8 mouse cellular contexts compared by ENCODE assay signal in genomic region chr10:128410560-128410845, GRCm38 (mm10). TPM values are rescaled to one million over a fixed set of nuclear protein-coding genes. Genes with fewer than 3 reads are reported as not detected.
A peak's percentile ranks its signal among the peaks of the same experiment; 100 is the strongest.
DNase-seq lines count a peak whose midpoint lies in the region; ATAC-seq and TF ChIP-seq lines count a peak whose summit lies in the region.

No protein-coding gene starts in this region.

- TF ChIP-seq CTCF in MEL (IDR thresholded peaks at IDR 0.05 in 2 of 3, conservative IDR thresholded peaks at IDR 0.05 in 1 of 3; ENCODE audit: control insufficient read depth in 1 of 3, insufficient read depth in 1 of 3, low read depth in 2 of 3, low read length in 3 of 3, poor library complexity in 1 of 3, severe bottlenecking in 1 of 3) = no peak

- no peaks in the 10 kb centered on the region for H3K27me3 ChIP-seq in kidney, embryonic 14.5 days (ENCODE audit: control insufficient read depth, insufficient read depth, low read length)
- no peaks in the 10 kb centered on the region for H3K27me3 ChIP-seq in MEL (ENCODE audit: control insufficient read depth in 1 of 2, insufficient read depth in 2 of 2, low read length in 2 of 2)
- no peaks in the 10 kb centered on the region for H3K27me3 ChIP-seq in hindbrain, embryonic 10.5 days (ENCODE audit: insufficient read depth, poor library complexity, severe bottlenecking)
- no peaks in the 10 kb centered on the region for H3K27me3 ChIP-seq in midbrain, embryonic 10.5 days (ENCODE audit: low read depth, poor library complexity, severe bottlenecking)

- peak overlapping the region; percentile 80 for H3K4me2 ChIP-seq in kidney, embryonic 14.5 days (replicated peaks; ENCODE audit: low read depth, low read length)

- no peak for TF ChIP-seq RAD21 in MEL (IDR thresholded peaks at IDR 0.05; ENCODE audit: low read depth, low read length)

- TF ChIP-seq POLR2A in MEL (IDR thresholded peaks at IDR 0.05; ENCODE audit: control insufficient read depth in 1 of 2, insufficient read depth in 1 of 2, low read depth in 1 of 2, low read length in 2 of 2, poor library complexity in 1 of 2) = peak; percentile 17 to 23; a peak in 2 of 4 replicates

- peaks cover 28% of the 10 kb centered on the region for H3K36me3 ChIP-seq in kidney, embryonic 14.5 days (ENCODE audit: control insufficient read depth, insufficient read depth, low read length)
- peaks cover 0 to 9% of the 10 kb centered on the region in 2 experiments; a peak in 2 of 4 replicates for H3K36me3 ChIP-seq in MEL (ENCODE audit: control insufficient read depth in 1 of 2, insufficient read depth in 2 of 2, low read length in 2 of 2)
- peaks cover 51% of the 10 kb centered on the region for H3K36me3 ChIP-seq in hindbrain, embryonic 10.5 days
- H3K36me3 ChIP-seq in midbrain, embryonic 10.5 days = peaks cover 54% of the 10 kb centered on the region

- H3K27ac ChIP-seq in kidney, embryonic 14.5 days (ENCODE audit: low read depth, low read length) = peak overlapping the region; percentile 95
- peak overlapping the region; percentile 89 for H3K27ac ChIP-seq in MEL (ENCODE audit: control insufficient read depth, low read depth, low read length)
- peak overlapping the region; percentile 96 for H3K27ac ChIP-seq in hindbrain, embryonic 10.5 days
- H3K27ac ChIP-seq in midbrain, embryonic 10.5 days (replicated peaks) = peak overlapping the region; percentile 96

- H3K79me2 ChIP-seq in MEL (ENCODE audit: control insufficient read depth, insufficient read depth, low read length, poor library complexity) = peaks cover 32% of the 10 kb centered on the region

- TF ChIP-seq EP300 in MEL (IDR thresholded peaks at IDR 0.05; ENCODE audit: low read depth in 1 of 2, low read length in 2 of 2) = no peak

- peaks cover 32% of the 10 kb centered on the region for H3K4me1 ChIP-seq in kidney, embryonic 14.5 days (ENCODE audit: control insufficient read depth, insufficient read depth, low read length)
- peaks cover 0 to 8% of the 10 kb centered on the region in 2 experiments; a peak in 2 of 4 replicates for H3K4me1 ChIP-seq in MEL (ENCODE audit: control insufficient read depth in 1 of 2, insufficient read depth in 2 of 2, low read length in 2 of 2)
- H3K4me1 ChIP-seq in hindbrain, embryonic 10.5 days (replicated peaks) = peaks cover 57% of the 10 kb centered on the region
- H3K4me1 ChIP-seq in midbrain, embryonic 10.5 days = peaks cover 52% of the 10 kb centered on the region

- peak overlapping the region; percentile 84; the same call in 1 of the 2 replicates for H3K9ac ChIP-seq in kidney, embryonic 14.5 days (ENCODE audit: low read depth, low read length)
- H3K9ac ChIP-seq in MEL (ENCODE audit: control insufficient read depth, low read depth, low read length, poor library complexity, severe bottlenecking) = peak overlapping the region; percentile 80

- H3K9me3 ChIP-seq in kidney, embryonic 14.5 days (ENCODE audit: control insufficient read depth, low read length) = no peaks in the 10 kb centered on the region
- no peaks in the 10 kb centered on the region for H3K9me3 ChIP-seq in MEL (replicated peaks; ENCODE audit: insufficient read depth, low read length)
- H3K9me3 ChIP-seq in hindbrain, embryonic 10.5 days = no peaks in the 10 kb centered on the region
- H3K9me3 ChIP-seq in midbrain, embryonic 10.5 days (replicated peaks) = no peaks in the 10 kb centered on the region

- no peak for ATAC-seq in kidney, embryonic 14.5 days (ENCODE audit: low FRiP score, low TSS enrichment)
- no peak for ATAC-seq in frontal cortex, adult (ENCODE audit: low TSS enrichment)
- ATAC-seq in granulocyte monocyte progenitor cell, adult 5-6 weeks (replicated peaks; ENCODE audit: poor library complexity, severe bottlenecking) = no peak

- H3K4me3 ChIP-seq in kidney, embryonic 14.5 days (ENCODE audit: low read length) = peak overlapping the region; percentile 85
- peak overlapping the region; percentile 69 to 79 for H3K4me3 ChIP-seq in MEL (ENCODE audit: control insufficient read depth in 1 of 2, insufficient read depth in 1 of 2, low read depth in 2 of 2, low read length in 2 of 2)
- peak overlapping the region; percentile 87 for H3K4me3 ChIP-seq in hindbrain, embryonic 10.5 days
- peak overlapping the region; percentile 93 for H3K4me3 ChIP-seq in midbrain, embryonic 10.5 days

- no peak for DNase-seq in kidney, adult 18-20 months
- DNase-seq in MEL (ENCODE audit: low read depth, low spot score) = no peak
- DNase-seq in hindbrain, embryonic 10.5 days (ENCODE audit: low spot score) = no peak
- no peak for DNase-seq in midbrain, embryonic 10.5 days (ENCODE audit: low spot score)
- no peak for DNase-seq in urinary bladder, adult 18-20 months (ENCODE audit: low spot score in 2 of 2)

- 12% methylated on average over 4 of the region's 4 CpGs for WGBS in kidney, embryonic 14.5 days
- 19% methylated on average over 4 of the region's 4 CpGs for WGBS in hindbrain, embryonic 10.5 days
- WGBS in midbrain, embryonic 10.5 days = 32% methylated on average over 4 of the region's 4 CpGs

TF ChIP-seq in MEL, 35 proteins besides CTCF, POLR2A, EP300 and RAD21:
- TF ChIP-seq ZMIZ1 (IDR thresholded peaks at IDR 0.05; ENCODE audit: low read depth, low read length) = no peak; the same call in 1 of the 2 replicates
- TF ChIP-seq HCFC1 (IDR thresholded peaks at IDR 0.05; ENCODE audit: low read depth, low read length) = peak; percentile 49
- no peak for TF ChIP-seq TBP (IDR thresholded peaks at IDR 0.05; ENCODE audit: low read depth, low read length)
- peak; percentile 5; the same call in 1 of the 2 replicates for TF ChIP-seq MAX (IDR thresholded peaks at IDR 0.05; ENCODE audit: low read length)
TF ChIP-seq in MEL: peak in this region for 2.

RNA-seq across cellular contexts. Expression of gene Nabp2, which starts 0.8 kb away (rescaled TPM):
- 87.8 and 103 TPM in 2 replicates for polyA plus RNA-seq in kidney, embryonic 14.5 days (2014; fragmentation: Nextera tagmentation; extraction: Ambion mirVana)
- total RNA-seq in MEL (2012; rRNA removed) = 33.7 and 39.9 TPM in 2 replicates
- polyA plus RNA-seq in MEL (2012; ENCODE audit: insufficient read depth in 1 of 2, insufficient read length in 2 of 2, low read depth in 1 of 2, low replicate concordance in 2 of 2, missing spikeins in 1 of 2) = 100 to 1,000 TPM; 166 to 249 TPM
- polyA plus RNA-seq in hindbrain, embryonic 10.5 days (2016; fragmentation: Nextera tagmentation; extraction: Ambion mirVana) = 144 and 147 TPM in 2 replicates
- 149 and 151 TPM in 2 replicates for polyA plus RNA-seq in midbrain, embryonic 10.5 days (2016; fragmentation: Nextera tagmentation; extraction: Ambion mirVana)
- total RNA-seq in granulocyte monocyte progenitor cell, adult 5-6 weeks (2014; fragmentation: Nextera tagmentation) = 80.4 and 115 TPM in 2 replicates
- total RNA-seq in granulocyte monocyte progenitor cell, adult 5-6 weeks (2017) = 58.6 and 60.5 TPM in 2 replicates

RNA-seq across cellular contexts. Expression of gene Rnf41, which starts 1.0 kb away (rescaled TPM):
- 35.6 and 36.4 TPM in 2 replicates for polyA plus RNA-seq in kidney, embryonic 14.5 days (2014; fragmentation: Nextera tagmentation; extraction: Ambion mirVana)
- 25.4 and 28.1 TPM in 2 replicates for total RNA-seq in MEL (2012; rRNA removed)
- polyA plus RNA-seq in MEL (2012; ENCODE audit: insufficient read depth in 1 of 2, insufficient read length in 2 of 2, low read depth in 1 of 2, low replicate concordance in 2 of 2, missing spikeins in 1 of 2) = 10 to 100 TPM in 1 of 2 experiments, not detected in 1; 27.4 TPM
- 46.7 and 48.0 TPM in 2 replicates for polyA plus RNA-seq in hindbrain, embryonic 10.5 days (2016; fragmentation: Nextera tagmentation; extraction: Ambion mirVana)
- 42.0 and 49.2 TPM in 2 replicates for polyA plus RNA-seq in midbrain, embryonic 10.5 days (2016; fragmentation: Nextera tagmentation; extraction: Ambion mirVana)
- total RNA-seq in granulocyte monocyte progenitor cell, adult 5-6 weeks (2014; fragmentation: Nextera tagmentation) = 15.7 and 29.1 TPM in 2 replicates
- 16.5 and 18.6 TPM in 2 replicates for total RNA-seq in granulocyte monocyte progenitor cell, adult 5-6 weeks (2017)

RNA-seq across cellular contexts. Expression of gene Slc39a5, which starts 9.5 kb away (rescaled TPM):
- 15.1 and 22.6 TPM in 2 replicates for polyA plus RNA-seq in kidney, embryonic 14.5 days (2014; fragmentation: Nextera tagmentation; extraction: Ambion mirVana)
- total RNA-seq in MEL (2012; rRNA removed) = not detected in 2 replicates
- polyA plus RNA-seq in MEL (2012; ENCODE audit: insufficient read depth in 1 of 2, insufficient read length in 2 of 2, low read depth in 1 of 2, low replicate concordance in 2 of 2, missing spikeins in 1 of 2) = not detected
- 0.55 TPM in 1 of 2 replicates, not detected in the other for polyA plus RNA-seq in hindbrain, embryonic 10.5 days (2016; fragmentation: Nextera tagmentation; extraction: Ambion mirVana)
- polyA plus RNA-seq in midbrain, embryonic 10.5 days (2016; fragmentation: Nextera tagmentation; extraction: Ambion mirVana) = 0.06 and 0.19 TPM in 2 replicates
- total RNA-seq in granulocyte monocyte progenitor cell, adult 5-6 weeks (2014; fragmentation: Nextera tagmentation) = not detected in 2 replicates
- total RNA-seq in granulocyte monocyte progenitor cell, adult 5-6 weeks (2017) = not detected in 2 replicates

RNA-seq across cellular contexts. Expression of gene Ankrd52, which starts 33.6 kb away (rescaled TPM):
- polyA plus RNA-seq in kidney, embryonic 14.5 days (2014; fragmentation: Nextera tagmentation; extraction: Ambion mirVana) = 12.7 and 19.3 TPM in 2 replicates
- total RNA-seq in MEL (2012; rRNA removed) = 9.5 and 10.0 TPM in 2 replicates
- polyA plus RNA-seq in MEL (2012; ENCODE audit: insufficient read depth in 1 of 2, insufficient read length in 2 of 2, low read depth in 1 of 2, low replicate concordance in 2 of 2, missing spikeins in 1 of 2) = 10 to 100 TPM in 1 of 2 experiments, not detected in 1; 39.9 TPM
- 9.6 and 10.3 TPM in 2 replicates for polyA plus RNA-seq in hindbrain, embryonic 10.5 days (2016; fragmentation: Nextera tagmentation; extraction: Ambion mirVana)
- polyA plus RNA-seq in midbrain, embryonic 10.5 days (2016; fragmentation: Nextera tagmentation; extraction: Ambion mirVana) = 9.0 and 9.2 TPM in 2 replicates
- total RNA-seq in granulocyte monocyte progenitor cell, adult 5-6 weeks (2014; fragmentation: Nextera tagmentation) = 58.1 and 60.1 TPM in 2 replicates
- total RNA-seq in granulocyte monocyte progenitor cell, adult 5-6 weeks (2017) = 9.1 and 11.3 TPM in 2 replicates

RNA-seq across cellular contexts. Expression of gene Coq10a, which starts 41.7 kb away (rescaled TPM):
- 15.5 and 18.6 TPM in 2 replicates for polyA plus RNA-seq in kidney, embryonic 14.5 days (2014; fragmentation: Nextera tagmentation; extraction: Ambion mirVana)
- total RNA-seq in MEL (2012; rRNA removed) = 6.8 and 7.7 TPM in 2 replicates
- 10 to 100 TPM in 1 of 2 experiments, not detected in 1; 14.1 TPM for polyA plus RNA-seq in MEL (2012; ENCODE audit: insufficient read depth in 1 of 2, insufficient read length in 2 of 2, low read depth in 1 of 2, low replicate concordance in 2 of 2, missing spikeins in 1 of 2)
- polyA plus RNA-seq in hindbrain, embryonic 10.5 days (2016; fragmentation: Nextera tagmentation; extraction: Ambion mirVana) = 14.5 and 21.6 TPM in 2 replicates
- polyA plus RNA-seq in midbrain, embryonic 10.5 days (2016; fragmentation: Nextera tagmentation; extraction: Ambion mirVana) = 13.2 and 18.8 TPM in 2 replicates
- total RNA-seq in granulocyte monocyte progenitor cell, adult 5-6 weeks (2014; fragmentation: Nextera tagmentation) = 20.8 and 28.4 TPM in 2 replicates
- 6.8 and 7.9 TPM in 2 replicates for total RNA-seq in granulocyte monocyte progenitor cell, adult 5-6 weeks (2017)

Comparison
In these comparisons a context has a peak if more than half of its experiments do, and no peak if none do; other contexts are left out.
1. RNA of gene Slc39a5, which starts 9.5 kb away (polyA plus RNA-seq): 15.1 to 22.6 TPM in kidney, embryonic 14.5 days; 0.06 to 0.19 TPM in midbrain, embryonic 10.5 days, 0.55 TPM in hindbrain, embryonic 10.5 days and not detected in MEL; every median in the first group is over 10 times any median in the second.
2. Peak in every context shown above with its lines, with median percentiles within 50 percentile points of each other: H3K27ac ChIP-seq and H3K4me3 ChIP-seq.